Mouse (Mus musculus): ENCODE results near the gene Fkbp15. TPM values are rescaled to one million over a fixed set of nuclear protein-coding genes. Genes with fewer than 3 reads are reported as not detected.
"Not testable (repeated sequence)": the region's sequence is repeated elsewhere in the genome, so short reads cannot be mapped to it uniquely, and the experiment has no call there.

Fkbp15 gene
- total RNA-seq, 2 experiments from 2014 or later: 25.9 to 31.6 TPM

GRCm38 (mm10) chr4:62289226-62289625 lies 71.1 kb downstream of the Fkbp15 start:
- ATAC-seq (replicated peaks; ENCODE audit: low FRiP score, poor library complexity, severe bottlenecking): no peak

GRCm38 (mm10) chr4:62286992-62287900 lies 73.1 kb downstream of the Fkbp15 start:
- no peak for ATAC-seq (replicated peaks; ENCODE audit: low FRiP score, poor library complexity, severe bottlenecking)

GRCm38 (mm10) chr4:62286257-62286991 lies 73.9 kb downstream of the Fkbp15 start:
- ATAC-seq (replicated peaks; ENCODE audit: low FRiP score, poor library complexity, severe bottlenecking): no peak

GRCm38 (mm10) chr4:62285576-62285975 lies 74.8 kb downstream of the Fkbp15 start:
- no peak for ATAC-seq (replicated peaks; ENCODE audit: low FRiP score, poor library complexity, severe bottlenecking)

- no peak for ATAC-seq (replicated peaks; ENCODE audit: low FRiP score, poor library complexity, severe bottlenecking)
These were observed 77.4 kb downstream of the Fkbp15 start for GRCm38 (mm10) chr4:62282969-62283368.

- ATAC-seq (replicated peaks; ENCODE audit: low FRiP score, poor library complexity, severe bottlenecking): no peak
These were observed 79.0 kb downstream of the Fkbp15 start for GRCm38 (mm10) chr4:62281319-62281718.

GRCm38 (mm10) chr4:62278081-62278480 lies 82.3 kb downstream of the Fkbp15 start:
- ATAC-seq (replicated peaks; ENCODE audit: low FRiP score, poor library complexity, severe bottlenecking): no peak

GRCm38 (mm10) chr4:62277222-62277621 lies 83.1 kb downstream of the Fkbp15 start:
- no peak for ATAC-seq (replicated peaks; ENCODE audit: low FRiP score, poor library complexity, severe bottlenecking)

GRCm38 (mm10) chr4:62276642-62277041 lies 83.7 kb downstream of the Fkbp15 start:
- ATAC-seq (replicated peaks; ENCODE audit: low FRiP score, poor library complexity, severe bottlenecking): no peak

- ATAC-seq (replicated peaks; ENCODE audit: low FRiP score, poor library complexity, severe bottlenecking): no peak
These were observed 85.4 kb downstream of the Fkbp15 start for GRCm38 (mm10) chr4:62274841-62275536.

GRCm38 (mm10) chr4:62273916-62274315 lies 86.4 kb downstream of the Fkbp15 start:
- ATAC-seq (replicated peaks; ENCODE audit: low FRiP score, poor library complexity, severe bottlenecking): no peak

GRCm38 (mm10) chr4:62272696-62273095 lies 87.7 kb downstream of the Fkbp15 start:
- ATAC-seq (replicated peaks; ENCODE audit: low FRiP score, poor library complexity, severe bottlenecking): no peak

GRCm38 (mm10) chr4:62267101-62267500 lies 93.2 kb downstream of the Fkbp15 start:
- ATAC-seq (replicated peaks; ENCODE audit: low FRiP score, poor library complexity, severe bottlenecking): no peak

GRCm38 (mm10) chr4:62266016-62266415 lies 94.3 kb downstream of the Fkbp15 start:
- ATAC-seq (replicated peaks; ENCODE audit: low FRiP score, poor library complexity, severe bottlenecking): not testable (repeated sequence)

- no peak for ATAC-seq (replicated peaks; ENCODE audit: low FRiP score, poor library complexity, severe bottlenecking)
These were observed 95.1 kb downstream of the Fkbp15 start for GRCm38 (mm10) chr4:62265154-62265836.

- no peak for ATAC-seq (replicated peaks; ENCODE audit: low FRiP score, poor library complexity, severe bottlenecking)
These were observed 97.1 kb downstream of the Fkbp15 start for GRCm38 (mm10) chr4:62263133-62263844.

- ATAC-seq (replicated peaks; ENCODE audit: low FRiP score, poor library complexity, severe bottlenecking): no peak
These were observed 98.1 kb downstream of the Fkbp15 start, which contains the start of gene Slc31a2 for GRCm38 (mm10) chr4:62262276-62262675. Gene Slc31a2, plus strand, starts transcription at chr4:62262562.

GRCm38 (mm10) chr4:62256931-62257330 lies 103.4 kb downstream of the Fkbp15 start:
- no peak for ATAC-seq (replicated peaks; ENCODE audit: low FRiP score, poor library complexity, severe bottlenecking)

- no peak for ATAC-seq (replicated peaks; ENCODE audit: low FRiP score, poor library complexity, severe bottlenecking)
These were observed 105.8 kb downstream of the Fkbp15 start for GRCm38 (mm10) chr4:62254551-62254950.
